Mouse (Mus musculus) ES-E14 (cell line): ENCODE data around the gene Zbtb45.

Experiments
- CHD2 ChIP-seq: IDR thresholded peaks from 2 replicates; pipeline ENCODE4 v1.6.1; 2014; ENCODE audit warnings: mild to moderate bottlenecking, low read depth, low read length, inconsistent platforms
- HCFC1 ChIP-seq: IDR thresholded peaks from 2 replicates; pipeline ENCODE4 v1.6.1; 2012; ENCODE audit warnings: low read length, inconsistent platforms, borderline replicate concordance; ENCODE audit not compliant: insufficient read depth
- MAFK ChIP-seq: IDR thresholded peaks from 2 replicates; pipeline ENCODE4 v1.6.1; 2014; ENCODE audit warnings: mild to moderate bottlenecking, low read depth, low read length, inconsistent platforms; ENCODE audit not compliant: insufficient read depth
- ZC3H11A ChIP-seq: IDR thresholded peaks from 2 replicates; pipeline ENCODE4 v1.6.1; 2012; ENCODE audit warnings: low read depth, mild to moderate bottlenecking, inconsistent platforms, low read length, borderline replicate concordance
- ZNF384 ChIP-seq: IDR thresholded peaks from 2 replicates; pipeline ENCODE4 v1.6.1; 2012; ENCODE audit warnings: low read depth, low read length, inconsistent platforms

GRCm38 (mm10) chr7:12992222-12992621, 17.6 kb downstream of the Zbtb45 start:
- TF ChIP-seq MAFK (no peak), CHD2 (no peak), ZNF384 (no peak), HCFC1 (no peak), ZC3H11A (peak; percentile 27; the same call in 1 of the 2 replicates)
